Mouse (Mus musculus) spleen, postnatal 14 days (tissue): ENCODE measurements around the gene Entpd5.

ENCODE experiments used
- DNase-seq, 2 experiments: peaks; one replicate each; pipeline ENCODE4 v3.0.0; 2021 to 2022; ENCODE audit warnings: low spot score in 2 of 2

Gene Entpd5

DNA sequence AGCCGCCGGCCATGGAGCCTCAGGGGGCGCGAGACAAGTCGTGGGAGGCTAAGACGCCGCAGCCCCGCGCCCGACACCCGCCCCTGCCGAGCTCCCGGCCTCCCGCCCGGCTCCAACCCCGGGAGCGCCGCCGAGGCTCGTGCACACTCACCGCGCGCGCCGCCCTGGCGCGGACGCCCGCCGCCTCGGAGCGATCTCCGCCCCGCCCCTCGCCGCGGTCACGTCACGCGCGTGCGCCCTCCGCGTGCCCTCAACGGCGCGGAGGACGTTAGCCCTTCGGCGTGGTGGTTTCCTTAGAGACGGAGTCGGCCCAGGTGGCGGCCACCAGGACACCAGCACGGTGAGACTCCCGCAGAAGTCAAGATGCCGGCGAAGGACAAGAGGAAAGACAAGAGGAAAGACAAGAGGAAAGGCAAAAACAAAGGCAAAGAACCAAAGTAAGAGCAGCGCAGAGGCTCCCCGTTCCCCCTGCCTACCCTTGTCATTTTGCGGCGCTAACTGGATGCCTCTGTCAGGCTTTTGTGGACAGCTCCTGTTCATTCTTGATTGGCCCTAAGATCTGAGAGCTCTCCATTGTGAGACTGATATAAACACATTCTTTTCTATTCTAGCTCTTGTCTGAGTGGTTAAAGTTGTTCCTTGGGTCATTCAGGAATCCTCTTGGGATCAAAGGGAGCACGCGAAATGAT, at the start of gene Entpd5, which contains the start of gene Bbof1:
Entpd5 (minus strand) TSS at position 211 of the 689 bp plus-strand sequence.
Bbof1 (plus strand) TSS at position 253 of the 689 bp plus-strand sequence.
- peak; percentile 78 to 89 for DNase-seq

DNA sequence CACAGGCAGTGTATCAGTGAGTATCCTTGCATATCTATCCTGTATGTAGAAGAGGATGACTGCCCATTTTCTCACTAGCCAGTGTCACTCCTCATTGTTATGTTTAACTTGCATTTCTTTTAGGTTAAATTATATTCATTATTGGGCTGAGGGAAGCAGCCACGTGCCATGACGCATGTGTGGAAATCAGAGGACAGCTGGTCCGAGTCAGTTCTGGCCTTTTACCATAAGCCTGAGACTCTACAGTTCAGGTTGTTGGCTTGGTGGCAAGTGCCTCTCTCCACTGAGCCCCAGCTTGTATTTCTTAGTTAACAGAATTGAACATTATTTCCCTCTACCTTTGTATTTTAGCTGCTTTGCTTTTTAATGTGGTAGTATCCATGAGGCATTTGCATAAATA, 48.1 kb upstream of the Entpd5 start:
- no peak for DNase-seq

DNA sequence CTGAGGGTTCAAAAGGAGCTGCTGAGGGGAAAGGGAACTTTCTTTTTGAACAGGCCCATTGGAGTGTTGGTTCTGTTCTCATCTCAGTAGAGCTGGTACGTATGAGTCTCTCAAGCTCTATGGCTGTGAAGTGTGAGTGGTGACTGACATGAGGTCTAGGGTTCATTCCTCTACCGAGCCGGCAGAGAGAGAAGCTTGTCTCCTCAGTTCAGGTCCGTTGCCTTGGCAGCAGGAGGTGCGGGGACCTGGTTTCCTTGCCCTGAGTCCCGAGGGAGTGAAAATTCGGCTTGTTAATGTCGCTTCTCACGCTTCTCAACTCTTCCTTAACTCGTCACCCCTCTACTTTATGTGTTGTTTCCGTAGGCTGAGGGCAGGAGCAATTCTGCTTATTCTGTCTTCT, 43.0 kb upstream of the Entpd5 start:
- DNase-seq, result no peak

DNA sequence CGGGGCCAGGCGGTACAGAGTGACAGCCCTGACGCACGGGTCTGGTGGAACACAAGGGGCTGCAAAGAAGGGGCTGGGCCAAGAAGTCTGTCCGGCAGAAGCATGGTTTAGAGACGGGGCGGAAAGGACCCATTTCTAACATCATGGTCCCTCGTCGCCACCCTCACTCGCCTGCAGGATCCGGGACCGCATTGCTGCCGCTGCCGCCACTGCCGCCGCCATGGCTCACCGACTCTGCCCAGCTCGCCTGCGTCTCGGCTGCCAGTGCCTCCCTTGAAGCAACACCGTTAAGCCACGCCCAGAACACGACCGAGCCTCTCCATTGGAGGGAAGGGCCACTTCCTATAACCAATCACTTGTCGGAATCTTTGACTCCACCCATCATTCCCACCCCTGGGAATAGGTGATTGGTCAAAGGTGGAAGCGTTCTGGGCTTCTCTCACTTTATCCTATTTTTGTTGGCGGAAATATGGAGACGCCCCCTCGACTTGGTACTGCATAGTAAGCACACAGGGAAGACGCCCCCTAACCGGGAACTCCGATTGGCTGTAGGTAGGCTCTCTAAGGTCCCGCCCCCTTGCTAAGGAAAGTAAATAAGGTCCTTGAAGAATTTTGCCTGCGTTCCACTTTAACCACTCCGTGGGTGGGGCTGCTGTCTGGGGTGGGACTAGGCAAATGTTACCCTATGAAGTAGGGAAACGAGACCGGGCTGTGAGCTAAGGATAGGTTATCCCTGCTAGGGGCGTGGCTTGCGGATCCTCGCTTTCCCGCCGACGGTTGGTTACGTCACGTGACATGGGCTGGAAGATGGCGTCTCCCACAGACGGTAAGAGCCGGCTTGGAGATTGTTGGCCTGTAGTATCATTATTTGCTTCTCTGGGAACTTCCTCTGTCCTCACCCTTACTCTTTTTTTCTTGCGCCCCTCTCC, 42.2 kb upstream of the Entpd5 start, which contains the start of the genes Aldh6a1 and Lin52:
Aldh6a1 (minus strand) TSS at position 287 of the 929 bp plus-strand sequence.
Lin52 (plus strand) TSS at position 705 of the 929 bp plus-strand sequence.
- DNase-seq, result peak; percentile 88 to 91

DNA sequence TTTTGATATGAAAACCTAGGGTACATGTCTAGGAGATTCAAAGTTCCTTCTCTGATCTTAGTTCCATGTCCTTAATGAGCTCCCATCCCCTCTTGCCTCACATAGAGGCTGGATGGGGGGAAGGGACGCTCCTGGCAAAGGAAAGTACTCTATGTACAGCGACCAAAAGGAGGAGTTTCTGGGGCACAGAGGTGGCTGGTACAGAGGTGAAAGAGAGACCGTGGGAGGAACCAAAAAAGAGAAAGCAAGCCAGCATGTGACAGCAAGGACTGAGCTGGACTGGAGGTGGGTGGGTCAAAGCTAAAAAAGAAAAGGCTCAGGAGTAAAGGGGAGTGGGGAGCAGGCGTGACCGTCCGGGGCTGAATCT, 41.5 kb upstream of the Entpd5 start:
- DNase-seq, result peak in 1 of 2 experiments; percentile 2

- DNase-seq, result no peak
These were observed 41.1 kb upstream of the Entpd5 start for GRCm38 (mm10) chr12:84449887-84450286.

DNA sequence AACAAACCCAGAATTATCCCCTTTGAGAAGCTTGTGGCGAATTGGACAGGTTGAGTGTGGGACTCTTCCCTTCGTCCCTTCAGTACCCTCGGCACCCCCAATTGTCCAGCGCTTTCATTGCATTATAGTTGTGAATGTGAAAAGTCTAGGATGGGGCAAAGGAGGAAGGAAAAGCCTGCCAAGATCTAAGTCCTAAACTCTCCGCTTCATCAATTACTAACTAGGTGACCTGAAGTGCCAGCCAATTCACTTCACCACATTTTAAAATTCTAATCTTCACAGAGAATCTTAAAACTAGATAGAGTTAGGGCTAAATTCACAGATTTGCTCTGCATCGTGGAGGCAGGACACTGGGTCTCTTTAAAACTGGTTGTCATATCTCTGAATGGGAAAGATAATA, 39.4 kb upstream of the Entpd5 start:
- DNase-seq, result no peak

GRCm38 (mm10) chr12:84447386-84447785, 38.6 kb upstream of the Entpd5 start:
- no peak for DNase-seq

GRCm38 (mm10) chr12:84442526-84442925, 33.7 kb upstream of the Entpd5 start:
- DNase-seq, result no peak

DNA sequence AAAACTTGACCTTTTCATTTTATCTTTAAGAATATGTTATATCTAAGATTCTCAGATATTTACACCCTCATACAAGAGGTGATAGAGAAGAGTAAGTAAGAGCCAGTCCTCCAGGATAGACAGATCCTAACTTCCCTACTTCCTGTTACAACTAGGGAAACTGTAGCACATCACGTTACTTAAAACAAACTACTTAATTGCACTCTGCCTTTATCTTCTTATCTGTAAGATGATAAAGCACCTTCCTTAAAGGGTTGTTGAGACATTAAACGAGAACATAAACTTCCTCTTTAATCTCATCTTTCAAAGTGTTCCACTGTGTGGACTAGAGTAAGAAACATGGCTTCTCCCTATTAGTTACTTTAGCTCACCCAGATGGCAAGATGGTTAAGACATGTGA, 29.9 kb upstream of the Entpd5 start:
- no peak for DNase-seq

- no peak for DNase-seq
These were observed 21.0 kb upstream of the Entpd5 start for GRCm38 (mm10) chr12:84429825-84430224.

- no peak for DNase-seq
These were observed 15.2 kb upstream of the Entpd5 start for GRCm38 (mm10) chr12:84423990-84424389.

- no peak for DNase-seq
These were observed 8.7 kb upstream of the Entpd5 start for GRCm38 (mm10) chr12:84417605-84417922.

DNA sequence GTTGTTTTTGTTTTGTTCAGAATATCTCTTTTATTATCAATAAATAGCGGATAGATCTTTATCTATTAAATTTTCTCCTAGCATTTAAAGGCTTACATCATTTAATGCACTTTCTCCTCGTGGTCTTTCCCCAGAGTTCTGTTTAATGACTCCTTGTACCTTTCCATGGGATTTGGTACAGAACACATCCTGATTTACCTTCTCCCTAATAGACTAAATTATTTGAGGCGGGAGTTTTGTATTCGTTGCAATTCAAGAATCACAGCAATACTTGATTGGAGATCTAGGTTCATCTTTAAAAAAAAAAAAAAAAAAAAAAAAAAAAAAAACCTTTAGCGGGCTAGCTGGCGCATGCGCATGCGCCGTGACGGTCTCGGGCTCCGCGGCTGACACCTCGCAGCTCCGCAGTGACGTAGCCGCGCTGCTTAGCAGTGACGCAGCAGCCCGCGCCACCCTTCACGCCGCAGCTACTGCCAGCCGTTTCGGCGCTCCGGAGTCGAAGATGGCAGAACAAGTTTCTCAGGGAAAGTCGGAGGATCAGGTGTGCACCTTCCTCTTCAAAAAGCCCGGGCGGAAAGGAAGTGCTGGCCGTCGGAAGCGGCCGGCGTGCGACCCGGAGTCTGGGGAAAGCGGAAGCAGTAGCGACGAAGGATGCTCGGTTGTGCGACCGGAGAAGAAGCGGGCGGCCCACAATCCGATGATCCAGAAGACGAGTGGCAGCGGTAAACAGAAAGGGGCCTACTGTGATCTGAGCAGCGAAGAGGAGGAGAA, 8.2 kb upstream of the Entpd5 start, which contains the start of gene Rnf113a2:
Rnf113a2 (plus strand) TSS at position 363 of the 771 bp plus-strand sequence.
- peak; percentile 74 to 84 for DNase-seq

GRCm38 (mm10) chr12:84407874-84408818, 683 bp downstream of the Entpd5 start:
- DNase-seq, result peak; percentile 21 to 60

DNA sequence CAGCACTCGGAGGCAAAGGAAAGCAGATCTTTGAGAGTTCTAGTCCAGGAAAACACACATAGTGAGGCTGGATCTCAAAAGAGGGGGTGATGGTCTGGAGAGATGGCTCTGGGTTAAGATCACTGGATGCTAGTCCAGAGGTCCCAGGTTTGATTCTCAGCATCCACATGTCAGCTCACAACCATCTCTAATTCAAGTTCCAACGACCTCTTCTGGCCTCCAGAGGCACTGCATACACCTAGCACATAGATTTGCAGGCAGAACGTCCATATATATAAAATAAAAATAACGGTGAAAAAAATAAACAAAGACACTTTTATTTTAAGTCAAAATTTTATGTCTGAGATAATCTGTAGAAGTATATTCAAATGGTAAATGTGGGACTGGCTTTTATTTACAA, 1.6 kb downstream of the Entpd5 start:
- DNase-seq, result no peak

GRCm38 (mm10) chr12:84404541-84404940, 4.3 kb downstream of the Entpd5 start:
- DNase-seq, result no peak

DNA sequence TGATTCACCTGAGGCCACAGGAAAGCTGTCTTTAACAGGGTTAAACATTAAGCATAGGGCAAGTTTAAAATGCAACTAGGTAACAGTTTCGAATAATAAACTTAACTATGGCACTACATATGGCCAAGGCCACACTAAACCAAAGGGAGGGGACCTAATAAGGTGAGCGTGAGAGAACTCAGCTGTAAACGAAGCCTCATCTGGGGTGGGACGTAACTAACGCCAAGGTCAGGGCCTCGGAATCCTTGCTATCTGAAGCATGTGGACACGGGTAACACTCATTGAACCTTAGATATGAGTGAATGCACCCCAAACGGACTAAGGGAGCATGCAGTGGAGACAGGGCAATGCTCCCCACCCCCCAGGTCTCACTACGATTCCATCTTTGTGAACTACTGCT, 5.9 kb downstream of the Entpd5 start:
- no peak for DNase-seq

DNA sequence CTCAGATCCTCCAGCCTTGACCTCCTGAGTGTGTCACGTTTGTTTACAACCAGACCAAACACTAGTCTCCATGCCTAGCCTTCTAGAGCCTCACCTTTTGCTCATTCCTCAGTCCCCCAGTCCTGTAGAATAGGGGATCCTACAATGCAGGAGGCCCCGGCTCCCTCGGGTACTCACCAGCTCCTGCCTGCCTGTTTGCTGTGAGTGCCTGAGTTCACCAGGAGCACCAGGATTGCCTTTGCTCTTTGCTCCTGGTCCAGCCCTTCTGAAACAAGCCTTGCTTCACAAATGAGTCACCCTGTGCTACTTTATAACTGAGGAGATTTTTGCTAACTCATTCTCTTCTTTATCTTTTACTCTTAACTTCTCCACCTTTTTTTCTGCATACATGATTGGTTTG, 8.2 kb downstream of the Entpd5 start:
- DNase-seq, result no peak

- DNase-seq, result no peak
These were observed 8.8 kb downstream of the Entpd5 start for GRCm38 (mm10) chr12:84400068-84400467.

GRCm38 (mm10) chr12:84399663-84400062, 9.2 kb downstream of the Entpd5 start:
- DNase-seq, result no peak
